Mouse (Mus musculus): Measurements from ENCODE around the gene Mmp20.
A peak's percentile ranks its signal among the peaks of the same experiment; 100 is the strongest.

The Mmp20 gene

GRCm38 (mm10) chr9:7627931-7628330 is at the start of gene Mmp20:
Gene Mmp20, plus strand, starts transcription at chr9:7628231.
- no peak for DNase-seq (ENCODE audit: low spot score)

DNA sequence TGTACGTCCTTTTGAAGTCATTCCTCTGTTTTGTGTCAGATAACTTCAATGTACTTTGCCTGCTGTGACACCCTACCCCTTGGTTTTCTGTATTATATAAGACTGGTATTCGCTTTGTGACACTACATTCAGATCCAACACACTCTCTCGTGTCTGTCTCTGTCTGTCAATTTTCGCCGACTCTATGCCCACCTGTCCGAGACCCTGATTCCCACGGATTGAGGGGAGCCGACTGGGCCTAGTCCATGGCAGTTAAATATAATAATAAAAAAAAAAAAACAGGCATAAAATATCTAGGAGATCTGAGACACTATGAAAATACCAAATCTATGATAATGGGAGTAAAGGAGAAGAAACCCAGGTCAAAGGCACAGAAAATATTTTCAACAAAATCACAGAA is 38.0 kb upstream of the Mmp20 start:
- DNase-seq (ENCODE audit: low spot score) = no peak

- no peak for DNase-seq (ENCODE audit: low spot score)
Measured at GRCm38 (mm10) chr9:7593272-7593812, 34.7 kb upstream of the Mmp20 start.

- DNase-seq (ENCODE audit: low spot score) = peak; percentile 59
Measured at GRCm38 (mm10) chr9:7594816-7595540, 33.1 kb upstream of the Mmp20 start.

- peak; percentile 29 for DNase-seq (ENCODE audit: low spot score)
Measured at GRCm38 (mm10) chr9:7602982-7603742, 24.9 kb upstream of the Mmp20 start.

GRCm38 (mm10) chr9:7604005-7604404 is 24.0 kb upstream of the Mmp20 start:
- no peak for DNase-seq (ENCODE audit: low spot score)

- no peak for DNase-seq (ENCODE audit: low spot score)
Measured at GRCm38 (mm10) chr9:7605638-7606037, 22.4 kb upstream of the Mmp20 start.

- DNase-seq (ENCODE audit: low spot score) = no peak
Measured at GRCm38 (mm10) chr9:7622582-7622981, 5.4 kb upstream of the Mmp20 start.

DNA sequence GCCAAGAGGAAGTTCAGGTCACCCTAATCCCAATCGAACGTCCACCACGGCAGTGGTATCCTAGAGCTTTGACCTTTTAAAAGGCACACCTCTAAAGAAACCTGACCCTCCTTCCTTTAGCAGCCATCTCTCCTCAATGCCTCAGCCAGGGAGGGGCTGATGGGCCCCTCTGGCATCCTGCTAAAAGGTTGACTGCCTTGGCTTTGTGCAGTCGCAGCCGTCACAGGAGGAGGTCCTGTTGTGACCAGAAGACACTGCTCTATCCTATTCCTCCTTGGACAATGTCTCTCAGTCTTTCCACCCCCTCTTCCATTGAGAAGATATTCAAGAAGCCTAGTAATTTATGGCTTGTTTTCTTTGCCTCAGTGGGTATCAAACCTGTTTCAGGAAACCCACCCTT is 5.9 kb downstream of the Mmp20 start:
- DNase-seq (ENCODE audit: low spot score) = no peak

DNA sequence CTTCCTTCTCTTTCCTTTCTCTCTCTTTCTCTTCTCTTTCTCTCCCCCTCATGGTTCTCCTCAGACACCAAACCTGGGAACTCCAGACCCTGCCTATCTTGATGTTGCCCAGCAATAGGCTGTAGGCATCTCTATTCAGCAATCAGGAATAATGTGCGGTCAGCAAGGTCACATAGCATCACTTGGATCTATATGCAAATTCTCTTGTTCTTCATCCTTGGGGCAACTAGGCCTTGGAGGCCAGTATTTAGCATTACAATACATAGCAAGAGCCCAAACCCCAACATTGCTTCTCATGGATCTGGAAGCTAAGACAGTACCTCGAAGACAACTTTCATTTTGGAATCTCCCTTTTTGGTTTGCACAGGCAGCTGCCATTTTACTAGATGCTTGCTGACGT is 19.9 kb downstream of the Mmp20 start:
- DNase-seq (ENCODE audit: low spot score) = no peak

DNA sequence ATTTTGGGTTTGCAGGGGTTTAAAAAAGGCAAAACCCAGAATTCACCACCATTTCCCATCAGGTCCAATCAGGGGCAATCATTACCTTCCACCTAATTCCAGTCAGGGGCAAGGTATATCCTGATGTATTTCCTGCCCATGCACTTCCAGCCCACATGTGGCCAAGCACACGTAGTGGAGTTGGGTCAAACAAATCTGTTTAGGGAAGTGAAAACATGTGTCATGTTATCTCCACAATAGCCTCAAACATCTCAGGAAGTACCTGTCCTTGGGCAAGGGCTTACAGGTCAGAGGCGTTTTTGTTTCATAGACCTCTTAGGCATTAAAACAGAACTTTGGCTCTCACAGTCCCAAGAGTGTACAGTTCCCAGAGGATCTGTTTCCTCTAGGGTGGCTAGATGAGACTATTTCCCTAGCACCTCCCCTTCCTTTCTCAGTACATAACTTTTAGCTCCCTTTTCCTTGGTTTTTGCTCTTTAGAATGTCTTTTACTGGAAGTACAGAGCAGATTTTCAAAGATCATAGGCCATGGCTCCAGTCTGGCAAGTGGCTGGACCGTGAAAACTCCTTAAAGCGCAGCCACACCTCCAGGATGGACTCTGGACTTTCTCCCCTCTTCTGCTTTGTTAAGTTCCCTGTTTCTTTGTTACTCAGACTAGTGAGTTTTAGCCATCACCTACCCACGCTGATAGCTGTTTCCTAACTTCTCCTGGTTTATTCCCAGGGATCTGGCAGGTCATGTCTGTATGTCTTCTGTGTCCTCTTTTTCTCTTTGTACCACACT is 22.6 kb downstream of the Mmp20 start:
- DNase-seq (ENCODE audit: low spot score) = no peak

DNA sequence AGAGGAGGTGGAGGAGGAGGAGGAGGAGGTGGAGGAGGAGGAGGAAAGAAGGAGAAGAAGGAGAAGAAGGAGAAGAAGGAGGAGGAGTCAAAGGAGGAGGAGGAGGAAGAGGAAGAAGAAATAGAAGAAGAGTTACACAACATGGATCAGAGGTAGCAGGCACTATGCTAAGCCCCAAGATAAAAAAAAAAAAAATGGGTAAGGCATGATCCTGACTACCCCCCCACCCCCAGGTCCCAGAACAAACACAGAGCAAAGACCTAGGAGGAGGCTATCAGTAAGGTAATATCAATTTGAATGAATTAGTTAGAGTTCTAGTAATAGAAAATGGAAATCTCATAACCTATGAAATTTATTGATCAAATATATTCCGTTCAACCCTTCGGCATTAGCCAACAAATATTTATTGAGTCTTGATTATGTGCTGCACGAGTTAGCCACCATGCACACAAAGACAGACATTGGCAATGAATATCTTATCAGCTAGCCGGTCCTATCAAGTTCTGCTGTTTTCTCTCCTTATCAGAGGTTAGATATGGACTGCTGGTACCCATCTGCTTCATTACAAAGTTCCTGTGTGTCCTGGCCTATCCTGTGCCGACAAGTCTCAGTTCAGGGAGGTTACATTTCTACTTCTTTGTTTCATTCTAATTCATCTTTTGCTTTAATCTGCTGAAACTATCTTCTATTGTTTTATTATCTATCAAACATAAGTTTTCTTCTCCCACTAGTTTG is 24.5 kb downstream of the Mmp20 start:
- DNase-seq (ENCODE audit: low spot score) = no peak

- DNase-seq (ENCODE audit: low spot score) = no peak
Measured at GRCm38 (mm10) chr9:7657946-7658345, 29.9 kb downstream of the Mmp20 start.

- DNase-seq (ENCODE audit: low spot score) = no peak
Measured at GRCm38 (mm10) chr9:7659469-7660020, 31.5 kb downstream of the Mmp20 start.

- DNase-seq (ENCODE audit: low spot score) = no peak
Measured at GRCm38 (mm10) chr9:7661371-7661770, 33.3 kb downstream of the Mmp20 start.

DNA sequence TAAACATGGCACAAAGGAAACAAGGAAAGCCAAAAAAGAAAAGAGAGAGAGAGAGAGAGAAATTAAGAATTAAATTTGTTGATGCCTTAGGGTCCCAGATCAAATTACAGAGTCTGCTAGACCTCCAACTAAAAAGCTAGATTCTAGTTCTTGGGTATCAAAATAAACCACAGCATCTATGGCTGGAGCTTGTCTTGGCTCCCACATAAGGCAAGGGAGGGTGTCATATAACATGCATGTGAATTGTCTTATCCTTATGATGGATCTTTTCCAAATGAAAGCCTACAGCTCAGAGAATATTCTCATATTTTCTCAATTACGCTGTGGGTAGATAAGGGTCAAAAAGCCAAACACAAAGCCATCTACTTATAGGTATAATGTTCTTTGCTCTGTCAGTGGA is 41.6 kb downstream of the Mmp20 start:
- no peak for DNase-seq (ENCODE audit: low spot score)

GRCm38 (mm10) chr9:7672985-7673384 is 45.0 kb downstream of the Mmp20 start:
- no peak for DNase-seq (ENCODE audit: low spot score)

GRCm38 (mm10) chr9:7678154-7678837 is 50.3 kb downstream of the Mmp20 start:
- no peak for DNase-seq (ENCODE audit: low spot score)

DNA sequence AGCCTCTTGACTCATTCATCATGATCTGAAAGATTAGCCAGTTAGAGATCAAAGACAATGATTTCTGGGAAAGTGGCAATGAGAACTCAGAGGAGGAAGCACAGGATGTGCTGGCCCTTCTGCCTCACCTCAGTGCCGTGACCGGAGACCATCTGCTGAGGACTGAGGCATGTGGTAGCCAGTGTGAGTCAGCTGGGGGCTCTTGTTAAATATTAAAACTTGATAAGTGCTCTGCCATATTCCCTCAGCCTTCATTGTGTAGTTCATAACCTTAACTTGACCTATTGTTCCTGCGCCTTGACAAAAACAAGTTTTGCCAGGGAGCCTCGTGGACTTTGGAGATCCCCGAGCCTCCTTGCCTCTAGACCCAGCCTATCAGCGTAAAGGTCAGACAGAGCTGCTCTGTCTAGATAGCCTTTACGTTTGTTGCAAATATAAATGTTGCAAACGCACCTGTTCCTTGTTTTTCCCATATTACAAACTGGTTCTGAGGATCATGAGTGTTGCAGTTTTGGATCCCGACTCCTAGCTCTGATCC is 54.1 kb downstream of the Mmp20 start:
- no peak for DNase-seq (ENCODE audit: low spot score)

GRCm38 (mm10) chr9:7686024-7686423 is 58.0 kb downstream of the Mmp20 start:
- DNase-seq (ENCODE audit: low spot score) = no peak

- no peak for DNase-seq (ENCODE audit: low spot score)
Measured at GRCm38 (mm10) chr9:7689799-7690198, 61.8 kb downstream of the Mmp20 start.

Measured in T-cell, adult 2 months (primary cell).